Mouse (Mus musculus) neural tube, embryonic 15.5 days (tissue): ENCODE data around the gene H1f0. TPM values are rescaled to one million over a fixed set of nuclear protein-coding genes. Genes with fewer than 3 reads are reported as not detected.

Experiments used
- ATAC-seq: fragments of 200-750 bp; cut with Nextera tagmentation; 2 replicates; pipeline ENCODE4 v1.8.0; 2017; ENCODE audit warnings: mild to moderate bottlenecking, moderate TSS enrichment, moderate library complexity; ENCODE audit not compliant: low FRiP score
- H3K27ac ChIP-seq: fragments of 300-500 bp; sonication (generic); replicated peaks from 2 replicates; pipeline ENCODE4 v1.5.1; 2015; ENCODE audit warnings: mild to moderate bottlenecking, inconsistent platforms
- H3K27me3 ChIP-seq: fragments of 300-500 bp; sonication (generic); replicated peaks from 2 replicates; pipeline ENCODE4 v1.6.1; 2015; ENCODE audit warnings: inconsistent platforms
- H3K36me3 ChIP-seq: fragments of 300-500 bp; sonication (generic); 2 replicates; pipeline ENCODE4 v1.6.1; 2015; ENCODE audit warnings: inconsistent platforms
- H3K4me1 ChIP-seq: fragments of 300-500 bp; sonication (generic); 2 replicates; pipeline ENCODE4 v1.6.1; 2015; ENCODE audit warnings: inconsistent platforms
- H3K4me2 ChIP-seq: fragments of 300-500 bp; sonication (generic); 2 replicates; pipeline ENCODE4 v1.6.1; 2015; ENCODE audit warnings: inconsistent platforms, mild to moderate bottlenecking, moderate library complexity
- H3K4me3 ChIP-seq: fragments of 300-500 bp; sonication (generic); replicated peaks from 2 replicates; pipeline ENCODE4 v1.5.1; 2015; ENCODE audit warnings: mild to moderate bottlenecking, inconsistent platforms
- H3K9ac ChIP-seq: fragments of 300-500 bp; sonication (generic); replicated peaks from 2 replicates; pipeline ENCODE4 v1.6.1; 2015; ENCODE audit warnings: mild to moderate bottlenecking, inconsistent platforms
- H3K9me3 ChIP-seq: fragments of 300-500 bp; sonication (generic); replicated peaks from 2 replicates; pipeline ENCODE4 v1.6.1; 2016; ENCODE audit warnings: inconsistent platforms
- WGBS: fragments of 180-500 bp; shearing (Covaris S2); methylation state at CpG from one replicate; pipeline ENCODE4 v1.1.7; 2015; ENCODE audit warnings: mixed read lengths; 5-methylcytosine and 5-hydroxymethylcytosine counted together
- polyA plus RNA-seq: library from polyadenylated mRNA; unstranded; fragments of >200 nt; fragmentation: Nextera tagmentation; extraction: Ambion mirVana; gene quantifications from 2 replicates; pipeline ENCODE4 v1.2.1, GENCODE M21; 2015

Gene H1f0
- polyA plus RNA-seq, 1 experiment from 2014 or later = 169 TPM

DNA sequence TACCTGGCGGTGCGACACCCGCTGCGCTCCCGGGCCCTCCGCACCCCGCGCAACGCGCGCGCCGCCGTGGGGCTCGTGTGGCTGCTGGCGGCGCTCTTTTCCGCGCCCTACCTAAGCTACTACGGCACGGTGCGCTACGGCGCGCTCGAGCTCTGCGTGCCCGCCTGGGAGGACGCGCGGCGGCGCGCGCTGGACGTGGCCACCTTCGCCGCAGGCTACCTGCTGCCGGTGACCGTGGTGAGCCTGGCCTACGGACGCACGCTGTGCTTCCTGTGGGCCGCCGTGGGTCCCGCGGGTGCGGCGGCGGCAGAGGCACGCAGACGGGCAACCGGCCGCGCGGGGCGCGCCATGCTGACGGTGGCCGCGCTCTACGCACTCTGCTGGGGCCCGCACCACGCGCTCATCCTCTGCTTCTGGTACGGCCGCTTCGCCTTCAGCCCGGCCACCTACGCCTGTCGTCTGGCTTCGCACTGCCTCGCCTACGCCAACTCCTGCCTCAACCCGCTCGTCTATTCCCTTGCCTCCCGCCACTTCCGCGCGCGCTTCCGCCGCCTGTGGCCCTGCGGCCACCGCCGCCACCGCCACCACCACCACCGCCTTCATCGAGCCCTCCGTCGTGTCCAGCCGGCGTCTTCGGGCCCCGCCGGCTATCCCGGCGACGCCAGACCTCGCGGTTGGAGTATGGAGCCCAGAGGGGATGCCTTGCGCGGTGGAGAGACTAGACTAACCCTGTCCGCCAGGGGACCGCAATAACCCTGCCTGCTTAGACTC is 14.7 kb downstream of the H1f0 start:
- Histone ChIP-seq H3K27me3 (peaks cover 37% of the 10 kb centered on the region), H3K4me1 (peaks cover 49% of the 10 kb centered on the region), H3K9me3 (no peaks in the 10 kb centered on the region), H3K4me2 (peak overlapping the region; percentile 94), H3K4me3 (peak overlapping the region; percentile 61), H3K36me3 (no peaks in the 10 kb centered on the region), H3K9ac (peak overlapping the region; percentile 63), H3K27ac (peak overlapping the region; percentile 64)
- under 1% methylated on average over 92 of the region's 105 CpGs for WGBS
- peak; percentile 63 for ATAC-seq

DNA sequence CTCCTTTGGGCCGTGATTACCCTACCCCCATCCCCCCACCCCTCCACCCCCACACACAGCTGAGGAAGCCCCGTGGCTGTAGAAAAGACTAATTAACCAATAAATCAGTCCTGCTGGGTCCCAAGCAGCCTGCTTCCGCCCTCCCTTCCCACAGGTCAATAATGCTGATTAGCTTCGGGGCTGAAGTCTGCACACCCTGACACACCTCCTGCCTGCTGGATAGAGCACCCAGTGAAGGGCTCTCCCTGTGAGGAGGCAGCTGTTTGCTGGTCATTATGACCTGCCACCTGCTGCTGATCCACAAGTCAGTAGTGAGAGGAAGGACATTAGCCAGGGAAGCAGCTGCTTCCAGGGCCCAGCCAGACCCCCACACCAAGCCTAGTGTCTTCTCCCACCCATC is 16.6 kb downstream of the H1f0 start:
- 0 out of 2 replicates have a peak, but pooled peaks have one; percentile 17 for ATAC-seq
- H3K4me2 ChIP-seq = no peak overlapping the region
- H3K4me3 ChIP-seq = no peak overlapping the region
- 4% methylated on average over 4 of the region's 4 CpGs for WGBS
- no peaks in the 10 kb centered on the region for H3K36me3 ChIP-seq
- H3K27me3 ChIP-seq = peaks cover 37% of the 10 kb centered on the region
- no peak overlapping the region; the same call in 1 of the 2 replicates for H3K27ac ChIP-seq
- no peaks in the 10 kb centered on the region for H3K9me3 ChIP-seq
- no peak overlapping the region for H3K9ac ChIP-seq
- H3K4me1 ChIP-seq = peaks cover 37% of the 10 kb centered on the region

DNA sequence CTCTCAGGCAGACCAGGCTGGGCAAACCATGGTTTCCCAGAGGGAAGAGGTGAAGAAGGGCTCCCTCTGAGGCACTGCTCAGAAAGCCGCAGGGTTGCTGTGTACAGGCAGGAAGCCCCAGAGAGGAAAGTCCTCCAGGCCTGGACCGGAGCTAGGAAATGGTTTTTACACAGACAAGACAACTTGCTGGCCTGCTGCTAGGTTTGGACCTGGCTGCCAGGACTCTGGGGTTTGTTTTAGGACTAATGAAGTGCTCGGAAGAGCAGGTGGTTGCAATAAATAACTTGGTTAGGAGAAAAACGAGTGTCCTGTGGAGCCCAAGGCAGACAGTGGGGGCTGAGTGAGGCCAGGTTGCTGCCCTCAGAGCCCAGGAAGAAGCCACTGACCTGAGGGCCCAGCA is 19.9 kb downstream of the H1f0 start:
- WGBS = 55% methylated on average over 4 of the region's 4 CpGs
- Histone ChIP-seq H3K27me3 (peaks cover 9% of the 10 kb centered on the region; the same call in 1 of the 2 replicates), H3K4me3 (no peak overlapping the region), H3K27ac (no peak overlapping the region), H3K9me3 (no peaks in the 10 kb centered on the region), H3K36me3 (peaks cover 9% of the 10 kb centered on the region), H3K4me2 (no peak overlapping the region), H3K9ac (no peak overlapping the region), H3K4me1 (peaks cover 11% of the 10 kb centered on the region)
- ATAC-seq = no peak

DNA sequence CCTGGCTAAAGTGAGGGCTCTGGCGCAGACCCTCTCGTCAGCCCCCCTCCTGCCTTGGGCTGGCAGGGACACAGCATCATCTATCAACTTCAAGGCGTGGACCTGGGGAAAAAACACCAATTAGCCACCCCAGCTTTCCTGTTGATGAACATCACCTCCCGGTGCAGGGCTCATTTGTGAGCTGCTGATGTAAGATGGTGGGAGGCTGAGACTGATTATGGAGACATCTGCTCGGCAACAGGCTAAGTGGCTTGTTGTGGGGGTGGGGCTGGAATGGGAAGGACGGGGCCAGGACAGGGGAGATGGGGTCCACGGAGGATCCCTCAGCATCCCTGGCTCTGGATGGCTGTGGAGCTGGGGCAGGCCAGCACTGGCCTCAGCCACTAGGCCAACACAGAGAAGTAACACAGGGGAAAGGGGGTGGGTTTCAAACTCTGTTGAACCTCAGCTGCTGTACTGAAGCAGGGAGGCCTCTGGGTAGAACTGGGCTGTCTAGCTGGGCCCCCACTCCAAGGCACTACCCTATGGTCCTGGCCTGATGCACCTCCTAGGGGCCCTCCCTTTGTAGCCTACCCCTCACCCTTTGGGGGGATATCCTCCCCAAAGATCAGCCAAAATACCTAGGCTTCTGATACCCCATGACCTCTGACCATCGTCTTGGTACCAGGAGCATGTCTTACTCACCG is 22.1 kb downstream of the H1f0 start:
- no peak overlapping the region for H3K27ac ChIP-seq
- H3K9ac ChIP-seq = no peak overlapping the region
- H3K27me3 ChIP-seq = peaks cover 3% of the 10 kb centered on the region; the same call in 1 of the 2 replicates
- peaks cover 30% of the 10 kb centered on the region for H3K36me3 ChIP-seq
- no peak for ATAC-seq
- H3K4me1 ChIP-seq = no peaks in the 10 kb centered on the region; the same call in 1 of the 2 replicates
- no peak overlapping the region for H3K4me3 ChIP-seq
- H3K4me2 ChIP-seq = no peak overlapping the region
- no peaks in the 10 kb centered on the region for H3K9me3 ChIP-seq
- 53% methylated on average over 9 of the region's 9 CpGs for WGBS

DNA sequence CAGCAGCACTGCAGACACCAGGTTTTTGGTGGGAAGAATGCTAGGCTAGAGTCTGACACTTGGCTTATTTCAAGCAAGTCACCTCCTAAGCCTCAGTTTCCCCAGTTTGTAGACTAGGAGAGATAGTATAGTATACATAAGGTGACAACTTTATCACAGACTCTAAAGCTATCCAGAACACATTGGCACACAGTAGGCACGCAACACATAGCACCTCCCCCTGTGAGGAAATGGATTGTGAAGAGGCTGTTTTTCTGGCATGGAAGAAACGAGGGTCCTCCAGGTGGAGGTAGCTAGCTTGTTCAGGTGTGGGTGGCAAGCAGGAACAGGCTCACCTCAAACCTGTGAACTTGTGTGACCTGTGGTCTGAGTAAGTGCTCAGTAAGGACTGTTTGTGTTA is 22.7 kb downstream of the H1f0 start:
- no peak for ATAC-seq
- H3K9me3 ChIP-seq = no peaks in the 10 kb centered on the region
- 0 out of 2 replicates have a peak, but pooled peaks cover 3% of the 10 kb centered on the region for H3K27me3 ChIP-seq
- no peak overlapping the region for H3K27ac ChIP-seq
- no peak overlapping the region for H3K4me2 ChIP-seq
- H3K9ac ChIP-seq = no peak overlapping the region
- 83% methylated on average over 2 of the region's 2 CpGs for WGBS
- H3K36me3 ChIP-seq = peaks cover 37% of the 10 kb centered on the region
- no peaks in the 10 kb centered on the region; the same call in 1 of the 2 replicates for H3K4me1 ChIP-seq
- H3K4me3 ChIP-seq = no peak overlapping the region

DNA sequence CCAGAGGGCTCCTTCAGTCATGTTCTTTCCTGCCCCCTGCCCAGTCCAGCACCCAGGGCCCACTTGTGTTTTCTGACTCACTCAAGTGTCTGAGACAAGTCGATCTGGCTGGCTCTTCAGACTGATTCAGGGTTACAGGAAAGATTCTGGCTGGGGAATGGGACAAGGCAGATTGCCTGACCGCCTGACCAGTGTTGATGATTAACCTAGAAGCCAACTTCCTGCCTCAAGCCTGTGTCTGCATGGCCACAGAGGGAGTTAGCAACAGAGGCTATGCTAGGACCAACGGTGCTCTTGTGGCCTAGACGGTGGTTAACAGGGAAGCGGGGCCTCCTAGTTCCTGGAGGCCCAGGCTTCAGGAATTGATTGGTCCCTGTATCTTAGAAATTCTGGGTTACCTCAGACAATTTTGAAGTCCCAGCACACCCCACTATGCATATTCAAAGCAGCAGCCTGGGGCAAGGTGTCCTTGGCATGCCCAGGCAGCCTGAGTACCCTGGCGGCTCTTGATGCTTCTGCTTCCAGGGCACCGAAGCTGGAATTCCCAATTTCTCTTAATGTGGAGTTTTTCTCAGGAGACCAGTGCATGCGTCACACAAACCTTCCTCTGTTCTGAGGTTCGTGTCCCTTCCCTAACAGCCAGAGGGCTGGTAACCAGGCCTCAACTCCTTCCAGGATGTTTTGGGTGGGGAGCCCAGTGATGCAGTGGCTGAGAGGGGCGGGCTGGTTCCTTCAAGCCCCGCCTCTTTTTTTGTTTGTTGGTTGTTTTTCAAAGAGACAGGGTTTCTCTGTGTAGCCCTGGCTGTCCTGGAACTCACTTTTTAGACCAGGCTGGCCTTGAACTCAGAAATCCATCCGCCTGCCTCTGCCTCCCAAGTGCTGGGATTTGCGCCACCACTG is 23.5 kb downstream of the H1f0 start:
- Histone ChIP-seq H3K27me3 (0 out of 2 replicates have a peak, but pooled peaks cover 3% of the 10 kb centered on the region), H3K4me1 (no peaks in the 10 kb centered on the region; the same call in 1 of the 2 replicates), H3K36me3 (peaks cover 44% of the 10 kb centered on the region), H3K27ac (no peak overlapping the region), H3K4me2 (no peak overlapping the region), H3K9ac (no peak overlapping the region), H3K9me3 (no peaks in the 10 kb centered on the region), H3K4me3 (no peak overlapping the region)
- 60% methylated on average over 13 of the region's 13 CpGs for WGBS
- no peak for ATAC-seq

DNA sequence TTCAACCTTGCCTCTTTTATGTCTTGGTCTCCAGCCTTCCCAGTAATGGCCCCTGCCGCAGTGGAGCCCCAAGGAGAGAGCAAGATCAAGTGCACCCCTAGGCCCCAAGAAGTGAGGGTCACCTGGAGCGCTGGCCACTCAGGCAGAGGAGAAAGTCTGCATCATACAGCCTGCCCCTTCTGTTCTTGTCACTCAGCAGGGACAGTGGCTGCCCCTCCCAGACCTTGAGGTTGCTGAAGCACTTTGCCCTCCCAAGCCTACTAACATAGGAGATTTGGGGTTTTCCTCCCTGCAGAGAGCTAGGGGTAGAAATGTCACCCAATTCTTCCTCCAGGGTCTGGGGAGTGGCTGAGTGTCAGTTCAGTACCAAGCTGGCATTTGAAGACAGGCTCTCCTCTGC is 24.1 kb downstream of the H1f0 start:
- no peaks in the 10 kb centered on the region; the same call in 1 of the 2 replicates for H3K4me1 ChIP-seq
- H3K9me3 ChIP-seq = no peaks in the 10 kb centered on the region
- 0 out of 2 replicates have a peak, but pooled peaks cover 3% of the 10 kb centered on the region for H3K27me3 ChIP-seq
- H3K4me3 ChIP-seq = no peak overlapping the region
- peaks cover 51% of the 10 kb centered on the region for H3K36me3 ChIP-seq
- WGBS = 82% methylated on average over 2 of the region's 2 CpGs
- H3K9ac ChIP-seq = no peak overlapping the region
- no peak for ATAC-seq
- H3K4me2 ChIP-seq = no peak overlapping the region
- H3K27ac ChIP-seq = no peak overlapping the region

DNA sequence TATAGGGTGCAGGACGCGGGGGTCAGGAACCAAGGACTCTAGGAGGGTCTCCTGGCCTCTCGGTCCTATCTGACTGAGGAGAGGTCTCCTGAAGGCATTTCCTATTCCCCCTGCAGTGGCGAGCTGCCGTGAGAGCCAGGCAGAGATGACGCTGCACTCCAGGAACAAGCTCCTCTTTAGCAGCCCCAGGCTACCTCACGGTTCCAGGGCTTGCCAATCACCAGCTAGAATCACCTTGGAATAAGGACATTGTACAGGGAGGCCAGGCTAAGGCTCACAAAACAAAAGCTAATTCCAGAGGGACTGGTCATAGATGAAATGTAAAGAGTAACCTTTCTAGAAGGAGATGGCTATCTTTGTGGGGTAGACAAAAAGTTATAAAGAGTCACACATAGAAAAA is 28.4 kb downstream of the H1f0 start:
- ATAC-seq = no peak
- H3K36me3 ChIP-seq = peaks cover 84% of the 10 kb centered on the region
- 94% methylated on average over 7 of the region's 7 CpGs for WGBS
- no peaks in the 10 kb centered on the region for H3K9me3 ChIP-seq
- H3K4me2 ChIP-seq = no peak overlapping the region
- no peak overlapping the region for H3K27ac ChIP-seq
- no peak overlapping the region for H3K4me3 ChIP-seq
- peaks cover 16% of the 10 kb centered on the region for H3K4me1 ChIP-seq
- H3K27me3 ChIP-seq = no peaks in the 10 kb centered on the region
- H3K9ac ChIP-seq = no peak overlapping the region

DNA sequence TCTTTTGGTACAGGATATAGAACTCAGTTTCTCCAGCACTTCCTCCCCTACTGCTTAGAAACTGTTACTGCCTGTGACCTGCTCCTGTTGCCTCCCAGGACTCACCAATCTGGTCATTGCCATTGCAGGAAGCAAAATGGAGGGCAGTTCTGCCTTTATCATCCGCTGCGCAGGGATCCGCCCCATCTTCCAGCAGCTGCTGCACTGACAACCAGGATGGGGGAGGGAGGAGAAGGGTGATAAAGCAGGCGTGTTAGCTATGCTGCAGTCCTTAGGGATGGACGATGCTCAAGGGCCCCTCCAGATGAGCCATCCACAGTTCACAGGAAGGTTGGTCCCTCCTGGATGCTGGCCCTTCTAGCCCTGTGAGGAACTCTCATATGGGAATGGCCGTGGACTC is 29.6 kb downstream of the H1f0 start:
- Histone ChIP-seq H3K4me3 (no peak overlapping the region), H3K9me3 (no peaks in the 10 kb centered on the region), H3K4me2 (no peak overlapping the region), H3K27me3 (no peaks in the 10 kb centered on the region), H3K36me3 (peaks cover 78% of the 10 kb centered on the region), H3K4me1 (peaks cover 21% of the 10 kb centered on the region), H3K9ac (no peak overlapping the region), H3K27ac (no peak overlapping the region)
- no peak for ATAC-seq
- WGBS = 85% methylated on average over 6 of the region's 6 CpGs

DNA sequence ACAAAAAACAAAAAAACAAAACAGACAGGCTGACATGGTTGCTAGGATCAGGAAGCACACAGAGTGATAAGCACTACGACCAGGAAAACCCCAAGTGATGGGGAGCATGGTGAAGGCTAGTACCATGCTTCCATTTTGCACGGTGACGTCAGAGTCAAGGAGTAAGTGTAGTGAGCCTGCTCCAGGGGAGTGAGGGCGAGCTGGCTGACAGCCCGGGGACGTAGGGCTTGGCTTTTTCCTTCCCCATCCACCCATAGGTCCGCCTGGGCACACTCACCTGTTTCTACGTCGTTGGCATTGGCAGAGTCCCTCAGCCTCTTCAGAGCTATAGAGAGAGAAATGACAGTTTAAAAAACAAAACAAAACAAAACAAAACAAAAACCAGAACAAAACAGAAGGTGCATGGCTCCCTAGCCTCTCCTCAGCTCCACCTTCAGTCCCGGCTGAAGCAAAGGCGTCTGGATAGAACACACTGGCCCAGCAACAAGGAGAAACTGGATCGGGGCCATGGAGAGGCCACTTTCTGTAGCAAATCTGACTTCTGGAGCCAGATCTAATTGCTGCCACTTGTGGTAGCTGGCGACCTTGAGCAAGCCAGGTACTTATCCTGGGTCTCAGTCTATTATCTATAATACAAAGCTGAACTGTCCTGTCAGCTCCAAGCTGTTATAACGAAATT is 32.8 kb downstream of the H1f0 start:
- H3K9me3 ChIP-seq = no peaks in the 10 kb centered on the region
- 85% methylated on average over 14 of the region's 14 CpGs for whole genome bisulfite sequencing
- H3K27ac ChIP-seq = no peak overlapping the region
- H3K4me3 ChIP-seq = no peak overlapping the region; the same call in 1 of the 2 replicates
- peaks cover 46% of the 10 kb centered on the region for H3K36me3 ChIP-seq
- no peaks in the 10 kb centered on the region for H3K27me3 ChIP-seq
- H3K4me1 ChIP-seq = peaks cover 26% of the 10 kb centered on the region
- H3K9ac ChIP-seq = no peak overlapping the region
- no peak for ATAC-seq
- peak overlapping the region; percentile 73; the same call in 1 of the 2 replicates for H3K4me2 ChIP-seq
